Mouse (Mus musculus) heart, adult 2 months (tissue): ENCODE results near the gene Sema3f.

Experiments
- CTCF ChIP-seq: fragments of 200-600 bp; IDR thresholded peaks from 2 replicates; pipeline ENCODE4 v1.8.1; 2022; ENCODE audit warnings: antibody characterized with exemption, mild to moderate bottlenecking, moderate library complexity
- EP300 ChIP-seq: fragments of 200-500 bp; IDR thresholded peaks from 2 replicates; pipeline ENCODE4 v1.6.1; 2011; ENCODE audit warnings: low read depth, low read length, control low read depth; ENCODE audit not compliant: insufficient read depth
- POLR2A ChIP-seq: fragments of 200-500 bp; IDR thresholded peaks from 2 replicates; pipeline ENCODE4 v1.6.1; 2011; ENCODE audit warnings: mild to moderate bottlenecking, low read depth, low read length, control low read depth; ENCODE audit not compliant: insufficient read depth

DNA sequence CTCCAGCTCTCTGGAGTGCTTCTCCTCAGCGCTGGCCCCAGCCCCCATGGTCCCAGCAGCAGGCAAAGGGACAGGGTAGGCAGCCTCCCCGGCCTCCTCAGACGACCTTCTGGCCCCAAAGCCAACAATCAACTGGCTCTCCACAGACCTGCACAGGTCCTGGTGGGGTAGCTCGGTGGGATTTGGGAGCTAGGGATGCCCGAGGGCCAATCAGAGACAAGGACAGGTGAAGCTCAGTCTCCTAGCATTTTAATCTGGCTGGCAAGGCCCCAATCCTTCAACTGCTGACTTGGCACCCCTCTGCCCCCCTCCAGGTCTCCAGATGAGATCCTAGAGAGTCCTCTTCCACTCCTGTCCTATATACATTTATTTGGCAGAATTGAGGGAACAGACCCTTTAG lies 30.8 kb downstream of the Sema3f start, which contains the start of gene Gnat1:
- no peak for TF ChIP-seq CTCF
- TF ChIP-seq POLR2A: no peak
- TF ChIP-seq EP300: no peak
